Mouse (Mus musculus) kidney, adult 8-10 months (tissue): ENCODE measurements at regions not wholly inside any gene's neighbourhood (a gene's known extent, or its start where the extent isn't known, plus 50 kb on each side); places are given as distances from the start of the nearest gene placed in this dataset.

Experiments
- DNase-seq, 2 experiments: peaks; one replicate each; pipeline ENCODE4 v3.0.0; 2022

DNA sequence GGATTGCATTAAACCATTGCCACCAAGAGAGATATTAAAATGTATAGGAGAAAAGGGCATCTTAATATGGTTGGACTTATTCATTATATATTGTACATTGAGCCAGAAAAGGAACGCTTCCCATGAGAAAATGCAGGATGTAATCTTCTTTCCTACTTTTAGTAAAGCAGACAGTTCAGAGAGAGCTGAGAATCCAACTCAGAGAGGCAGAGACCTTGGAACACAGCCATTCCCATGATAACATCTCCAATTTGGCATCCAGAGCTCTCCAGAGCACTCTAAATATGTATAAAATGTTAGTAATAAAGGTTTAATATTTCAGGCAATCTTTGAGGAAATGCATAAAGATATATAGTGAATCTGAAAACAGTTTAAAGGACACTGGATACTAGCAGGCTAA lies 199.3 kb upstream of the Asb5 start:
- DNase-seq, result no peak

DNA sequence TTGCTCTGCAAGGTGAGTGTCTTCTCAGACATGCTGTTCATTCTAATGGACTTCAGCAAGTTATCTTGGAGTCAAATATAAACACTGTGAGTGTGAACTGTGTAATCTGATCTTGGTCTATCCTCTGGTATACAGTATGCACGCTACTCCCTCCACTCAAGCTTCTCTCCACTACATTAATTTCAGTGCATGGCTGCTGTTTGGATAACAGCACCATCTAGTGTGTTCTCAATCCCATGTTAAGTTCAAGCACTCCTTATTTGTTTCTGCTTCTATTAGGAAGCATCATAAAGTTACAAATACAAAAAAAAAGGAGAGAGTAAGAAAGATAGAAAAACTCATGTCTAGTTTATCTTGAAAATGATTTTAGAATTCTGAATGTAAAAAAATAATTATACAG lies 197.5 kb upstream of the Asb5 start:
- DNase-seq, result no peak

DNA sequence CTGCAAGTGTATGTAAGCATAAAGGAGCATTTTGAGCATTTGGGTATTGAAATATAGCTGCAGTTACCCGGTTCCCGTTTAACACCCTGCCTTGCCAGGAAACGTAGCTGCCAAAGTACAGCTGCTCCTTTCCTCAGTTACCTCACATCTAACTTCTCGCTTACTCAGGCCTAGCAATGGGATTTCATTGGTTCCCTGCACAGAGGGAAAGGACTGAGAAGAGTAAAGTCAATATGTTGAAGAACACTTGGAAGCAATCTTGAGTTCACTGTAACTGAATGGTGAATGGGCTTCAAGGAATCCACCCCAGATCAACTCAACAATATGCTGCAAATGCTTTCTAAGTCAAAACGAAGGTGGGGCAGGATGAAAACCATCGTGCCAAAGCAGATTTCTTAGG lies 178.3 kb upstream of the Asb5 start:
- DNase-seq, result no peak

DNA sequence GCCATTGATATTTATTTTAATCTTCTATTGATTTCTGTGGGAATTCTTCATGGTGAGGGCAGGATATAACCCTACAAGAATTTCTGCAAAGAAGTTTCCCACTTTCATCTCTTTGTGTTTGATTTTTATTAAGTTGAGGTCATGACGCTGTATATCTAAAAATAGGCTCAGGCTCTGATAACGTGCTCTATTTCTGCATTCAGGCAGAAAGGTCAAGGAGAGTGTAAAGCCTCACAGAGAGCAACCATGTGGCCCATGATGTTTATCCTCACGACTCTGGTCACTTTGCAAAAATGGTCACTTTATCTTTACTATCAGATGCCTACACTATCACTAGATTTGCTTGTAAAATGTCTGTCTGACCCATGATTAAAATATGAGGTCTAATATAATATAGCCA lies 167.7 kb upstream of the Asb5 start:
- DNase-seq, result no peak

DNA sequence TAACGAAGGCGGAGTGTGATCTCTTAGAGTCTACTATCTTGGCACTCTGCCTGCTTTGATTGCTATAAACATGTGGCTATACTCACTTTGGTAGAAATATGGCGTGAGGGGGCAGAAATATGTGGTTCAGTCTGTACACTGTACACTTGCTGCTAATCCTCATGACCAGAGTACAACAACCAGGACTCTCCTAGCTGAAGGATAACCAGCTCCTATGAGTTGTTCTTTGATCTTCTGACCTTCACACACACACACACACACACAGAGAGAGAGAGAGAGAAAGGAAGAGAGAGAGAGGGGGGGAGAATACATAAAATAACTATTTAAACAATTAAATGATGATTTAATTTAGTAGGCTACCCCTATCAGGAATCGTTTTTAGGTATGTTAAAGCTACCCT lies 158.9 kb upstream of the Asb5 start:
- DNase-seq, result peak in 1 of 2 experiments; percentile 14

DNA sequence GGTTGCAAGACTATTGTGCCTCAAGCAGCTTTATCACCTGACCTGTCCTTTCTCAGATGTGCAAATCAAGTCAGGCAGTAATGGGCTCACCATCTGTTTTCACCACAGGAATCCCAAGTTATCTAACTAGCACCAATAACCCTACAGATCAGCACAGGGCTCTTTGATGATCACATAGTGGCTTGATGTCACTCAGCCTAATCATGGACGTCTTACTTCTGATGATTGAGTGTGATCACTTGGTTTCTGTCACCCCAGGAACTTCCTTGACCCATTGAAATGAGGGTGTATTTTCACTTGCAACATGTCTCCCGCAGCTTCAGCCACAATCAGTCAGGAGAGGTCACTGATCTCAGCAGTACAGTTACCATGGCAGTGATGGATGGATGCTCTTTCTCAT lies 158.3 kb upstream of the Asb5 start:
- DNase-seq, result no peak

DNA sequence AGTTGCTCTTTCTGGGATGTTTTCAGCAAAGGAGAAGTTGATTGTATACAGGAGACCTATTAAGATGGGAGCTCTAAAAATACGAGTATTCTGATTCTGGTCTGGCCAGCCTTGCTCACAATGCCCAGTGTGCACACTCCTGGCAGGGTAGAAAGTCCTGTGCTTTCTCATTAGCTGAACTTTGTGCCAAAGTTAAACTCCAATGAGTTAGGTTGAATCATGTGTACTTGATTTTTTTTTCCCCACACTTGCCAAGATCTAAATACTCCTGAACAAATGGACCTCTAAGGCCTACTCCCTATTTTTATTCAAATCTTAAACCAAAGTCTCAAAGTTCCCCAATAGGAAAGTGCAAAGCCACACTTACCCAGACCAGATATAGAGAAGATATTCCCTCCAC lies 156.5 kb upstream of the Asb5 start:
- DNase-seq, result peak in 1 of 2 experiments; percentile 12

DNA sequence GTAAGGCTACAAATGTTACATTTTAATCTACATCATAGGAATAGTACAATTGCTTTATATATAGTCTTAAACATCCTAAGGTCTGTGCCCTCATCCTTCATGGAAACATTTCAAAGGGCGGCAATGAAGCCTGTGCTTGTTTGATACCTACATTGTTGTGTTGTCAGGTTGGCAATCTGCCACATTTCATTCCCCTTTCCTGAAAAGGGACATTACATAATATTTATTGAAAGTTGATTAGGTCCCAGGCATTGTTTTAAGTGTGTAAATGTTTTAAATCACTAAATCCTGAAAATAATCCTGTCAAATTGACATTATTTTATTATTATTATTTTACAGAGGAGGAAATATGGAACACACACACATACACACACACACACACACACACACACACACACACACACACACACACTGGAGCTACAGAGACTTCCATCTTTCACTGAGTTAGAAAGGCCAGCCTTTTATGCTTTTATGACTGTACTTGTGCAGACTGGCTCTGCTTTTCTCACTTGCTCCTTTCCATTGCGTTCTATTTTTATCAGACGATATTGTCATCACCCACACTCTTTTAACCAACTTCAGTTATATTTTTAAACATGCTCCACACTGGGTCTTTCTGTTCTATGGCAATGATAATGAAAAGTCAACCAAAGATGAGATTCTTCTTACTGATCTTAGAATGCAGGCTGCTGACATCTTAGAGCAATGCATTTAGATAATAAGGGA lies 153.8 kb upstream of the Asb5 start:
- DNase-seq, result no peak

DNA sequence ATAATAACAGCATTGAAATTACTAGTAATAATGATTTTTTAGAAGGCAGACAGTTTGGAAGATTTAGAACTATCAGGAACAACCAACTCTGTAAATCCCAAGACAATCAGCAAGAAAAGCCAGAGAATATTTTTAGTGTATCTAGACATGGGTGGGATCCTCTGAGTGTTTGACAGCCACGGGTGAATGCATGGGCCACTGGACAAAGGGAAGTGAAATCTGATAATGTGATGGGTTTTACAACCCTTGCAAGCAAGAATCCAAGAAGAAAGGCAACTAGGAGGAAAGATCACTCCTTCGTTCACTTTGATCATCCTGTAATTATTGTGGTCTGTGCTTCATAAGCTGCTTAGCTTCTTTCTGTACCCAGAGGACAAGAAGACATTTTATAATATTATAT lies 149.2 kb upstream of the Asb5 start:
- DNase-seq, result no peak

DNA sequence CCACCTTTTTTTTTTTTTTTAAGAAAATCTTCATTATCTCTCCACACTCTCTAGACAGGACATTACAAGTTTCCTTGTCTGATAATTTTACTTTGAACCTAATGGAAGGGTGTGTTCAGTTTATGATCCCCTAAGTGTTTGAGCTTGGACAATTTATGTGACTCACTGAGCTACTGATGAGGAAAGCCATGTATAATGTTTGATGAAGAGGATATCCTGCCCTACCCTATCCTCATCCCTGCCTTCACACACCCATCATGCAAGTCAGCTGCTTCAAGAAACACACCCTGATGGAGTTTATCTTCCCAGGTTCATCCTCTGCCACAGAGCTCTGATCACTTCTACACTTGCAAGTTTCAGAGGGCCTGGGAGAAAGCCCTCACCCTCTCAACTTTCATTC lies 136.5 kb upstream of the Asb5 start:
- no peak for DNase-seq

DNA sequence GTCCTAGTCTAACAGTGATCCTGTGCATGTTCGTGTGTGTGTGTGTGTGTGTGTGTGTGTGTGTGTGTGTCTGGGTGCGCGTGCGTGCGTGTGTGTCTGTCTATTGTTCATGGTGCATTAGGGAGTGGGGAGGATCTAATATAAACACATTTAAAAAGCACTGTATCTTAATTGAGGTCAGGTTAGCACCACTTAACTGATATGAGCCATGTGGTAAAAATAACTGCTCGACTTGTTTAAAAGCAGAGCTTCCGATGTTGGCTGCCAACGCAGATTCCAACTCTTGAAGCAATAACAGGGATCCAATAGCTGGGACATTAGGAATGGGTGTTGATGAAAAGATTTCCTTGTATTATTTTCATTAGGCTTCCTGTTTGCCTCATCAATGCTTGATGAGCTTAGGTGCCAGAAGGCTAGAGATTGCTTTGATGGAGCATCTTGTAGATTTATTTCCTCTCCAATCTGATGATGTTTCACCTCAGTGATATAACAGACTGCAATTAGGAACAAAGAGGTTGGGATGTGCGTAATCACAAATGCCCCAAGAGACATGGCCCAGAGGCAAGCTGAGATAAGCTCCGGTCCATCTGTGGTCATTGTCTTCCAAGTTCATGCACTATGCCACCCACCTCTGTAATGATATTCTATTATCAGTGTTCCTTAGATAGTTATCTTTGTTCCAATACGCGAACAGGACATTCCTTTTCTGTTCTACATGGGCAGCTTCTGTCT lies 135.7 kb upstream of the Asb5 start:
- DNase-seq, result peak in 1 of 2 experiments; percentile 5

DNA sequence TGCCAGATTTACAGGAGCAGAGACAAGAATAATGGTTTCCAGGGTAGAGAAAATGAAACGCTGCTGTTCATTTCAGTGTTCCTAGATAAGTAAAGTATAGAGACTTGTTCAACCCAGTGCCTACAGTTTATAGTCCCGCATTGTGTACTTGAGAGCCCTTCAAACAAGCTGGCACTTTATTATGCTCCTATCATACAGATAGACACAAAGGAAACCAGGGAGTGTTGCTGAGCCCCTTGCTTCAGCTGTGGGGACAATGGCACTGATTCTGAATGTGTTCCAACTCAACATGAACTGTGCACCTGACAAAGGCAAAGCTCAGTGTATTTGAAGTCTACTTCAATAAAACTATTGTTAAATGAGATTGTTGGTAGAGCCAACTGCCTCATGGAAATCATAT lies 123.7 kb upstream of the Asb5 start:
- no peak for DNase-seq

DNA sequence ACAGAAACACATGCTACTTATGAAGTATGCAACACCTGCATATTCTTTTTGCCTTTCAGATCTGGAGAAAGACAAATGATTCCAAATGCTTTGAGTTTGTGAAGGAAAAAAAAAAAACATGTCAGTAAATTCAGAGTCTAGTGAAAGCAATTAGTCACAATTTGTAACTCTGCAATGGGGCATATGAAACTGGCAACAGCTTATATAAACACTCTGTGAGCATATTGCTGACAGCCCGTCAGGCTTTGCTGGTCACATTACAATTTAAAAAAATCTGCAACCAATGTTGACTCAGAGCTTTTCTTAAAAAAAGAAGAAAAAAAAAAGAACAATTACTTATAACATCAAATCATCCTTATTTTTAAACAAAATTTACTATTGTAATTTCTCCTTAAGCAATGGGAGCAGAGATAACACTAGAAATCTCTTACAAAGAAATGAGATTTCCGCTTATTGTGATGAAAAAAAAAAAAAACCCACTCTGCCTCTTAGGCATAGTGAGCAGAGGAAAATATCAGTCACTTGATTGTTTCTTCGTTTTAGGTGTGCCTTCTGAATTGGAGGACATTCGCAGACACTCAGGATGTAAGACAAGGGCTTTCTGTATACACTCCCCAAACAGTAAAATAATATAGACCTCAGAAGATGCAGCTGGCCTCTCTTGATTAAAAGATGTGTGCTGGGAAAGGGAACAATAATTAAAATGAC lies 115.1 kb upstream of the Asb5 start:
- DNase-seq, result no peak

DNA sequence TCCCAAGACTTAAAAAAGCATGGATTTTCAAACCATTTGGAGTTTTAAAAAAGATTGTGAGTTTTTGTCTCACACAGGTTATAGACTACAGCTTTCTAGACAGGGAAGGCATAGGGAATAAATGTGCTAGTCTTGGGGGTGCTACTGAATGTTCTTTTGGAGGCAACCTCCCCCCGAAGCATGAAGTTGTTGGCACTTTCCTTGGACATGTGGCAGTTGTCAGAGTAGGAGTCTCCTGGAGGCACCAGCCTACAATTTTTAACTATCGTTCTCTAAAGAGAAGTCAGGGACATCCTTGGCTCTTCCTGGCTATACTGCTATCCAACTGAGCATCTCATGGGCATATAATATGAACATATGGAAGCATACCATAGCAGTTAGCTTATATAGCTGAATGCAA lies 112.7 kb upstream of the Asb5 start:
- DNase-seq, result no peak

DNA sequence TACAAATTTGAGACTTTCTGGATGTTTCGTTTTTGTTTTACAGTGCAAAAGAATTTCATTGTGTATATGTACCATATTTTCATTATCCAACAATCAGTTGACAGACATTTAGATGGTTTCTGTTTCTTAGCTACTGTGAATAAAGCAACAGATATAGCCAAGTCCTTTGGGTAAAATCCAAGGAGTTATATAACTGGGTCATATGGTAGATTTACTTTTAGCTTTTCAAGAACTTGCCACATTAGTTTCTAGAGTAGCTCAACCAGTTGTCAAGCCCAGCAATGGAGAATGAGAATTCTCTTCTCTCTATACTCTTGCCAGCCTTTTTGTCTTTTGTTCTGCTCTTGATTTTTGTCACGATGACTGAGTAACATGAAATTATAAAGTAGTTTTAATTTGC lies 111.3 kb upstream of the Asb5 start:
- no peak for DNase-seq

DNA sequence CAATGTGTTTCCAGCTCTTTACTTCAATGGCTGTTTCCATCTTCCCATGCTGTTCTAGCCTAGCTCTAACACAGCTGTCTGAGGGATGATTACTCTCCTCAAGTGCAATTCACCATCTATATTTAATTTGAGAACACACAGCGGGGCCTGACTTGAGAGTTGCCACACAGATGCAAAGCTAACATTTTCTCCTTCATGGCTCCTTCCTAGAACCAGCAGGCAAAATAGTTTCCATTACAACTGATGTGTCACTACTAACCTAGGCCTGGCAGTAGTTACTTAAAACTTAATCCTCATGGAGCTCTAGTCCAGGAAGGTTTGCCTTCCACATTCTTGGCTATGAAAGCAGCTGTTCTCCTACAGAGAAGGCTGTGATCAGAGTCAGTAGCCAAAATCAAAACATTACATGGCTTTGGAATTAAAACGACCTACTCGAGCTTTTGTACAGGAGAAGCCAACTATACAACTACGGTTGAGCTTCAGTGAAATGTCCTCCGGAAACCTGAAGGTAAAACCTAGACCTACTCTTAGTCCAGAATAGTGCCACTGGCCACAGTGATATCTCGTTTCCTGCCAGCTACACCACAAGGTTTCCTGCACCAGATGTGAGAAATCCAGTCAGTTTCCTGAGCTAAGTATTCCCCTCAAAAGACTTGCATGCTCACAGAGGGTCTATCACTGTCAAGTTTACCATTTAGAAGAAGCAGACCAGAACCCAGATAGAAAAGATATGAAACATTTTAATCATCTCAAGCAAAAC lies 108.9 kb upstream of the Asb5 start:
- DNase-seq, result no peak

DNA sequence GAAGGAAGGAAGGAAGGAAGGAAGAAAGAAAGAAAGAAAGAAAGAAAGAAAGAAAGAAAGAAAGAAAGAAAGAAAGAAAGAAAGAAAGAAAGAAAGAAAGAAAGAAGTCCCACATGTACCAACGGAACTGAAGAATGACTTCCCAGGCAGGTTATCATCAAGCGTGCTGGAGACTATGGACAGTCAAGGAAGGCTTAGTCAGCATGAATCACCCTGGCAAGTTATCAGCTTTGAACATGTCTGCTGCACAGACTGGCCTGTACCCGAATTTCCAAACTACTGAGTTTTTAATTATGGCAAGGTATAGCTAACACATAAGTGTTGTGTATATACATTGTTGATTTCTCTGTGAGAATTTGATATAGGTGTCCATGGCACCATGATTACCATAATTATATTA lies 104.3 kb upstream of the Asb5 start:
- no peak for DNase-seq

DNA sequence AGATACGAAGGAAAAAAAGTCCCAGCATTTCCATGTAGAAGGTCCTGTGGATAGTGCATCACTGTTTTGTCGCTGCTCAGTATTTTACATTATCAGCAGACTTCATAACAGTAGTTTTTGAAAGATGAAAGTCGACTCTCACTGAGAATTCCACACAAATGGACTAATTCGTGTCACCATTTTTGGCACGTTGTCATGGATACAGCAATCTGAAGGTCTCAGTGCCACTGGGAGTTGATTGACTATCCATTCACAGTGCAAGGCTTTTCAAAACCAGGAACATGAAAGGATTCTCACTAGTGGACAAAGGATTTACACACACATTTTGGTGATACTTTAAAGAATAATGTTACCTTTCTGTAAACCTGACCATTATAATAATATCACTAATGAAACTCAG lies 93.7 kb upstream of the Asb5 start:
- no peak for DNase-seq

DNA sequence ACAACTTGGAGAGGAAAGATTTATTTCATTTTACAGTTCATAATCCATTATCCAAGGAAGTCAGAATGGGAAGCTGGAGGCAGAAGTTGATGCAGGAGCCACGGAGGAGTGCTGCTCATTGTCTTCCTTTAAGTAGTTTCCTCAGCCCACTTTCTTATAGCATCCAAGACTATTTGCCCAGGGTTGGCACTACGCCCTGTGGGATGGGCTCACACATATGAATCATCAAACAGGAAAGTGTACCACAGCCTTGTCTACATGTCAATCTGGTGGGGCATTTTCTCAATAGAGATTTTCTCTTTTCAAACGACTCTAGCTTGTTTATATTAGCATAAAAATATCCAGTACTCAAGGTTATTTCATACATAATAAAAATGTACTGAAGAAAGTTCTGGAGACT lies 88.2 kb upstream of the Asb5 start:
- DNase-seq, result no peak

DNA sequence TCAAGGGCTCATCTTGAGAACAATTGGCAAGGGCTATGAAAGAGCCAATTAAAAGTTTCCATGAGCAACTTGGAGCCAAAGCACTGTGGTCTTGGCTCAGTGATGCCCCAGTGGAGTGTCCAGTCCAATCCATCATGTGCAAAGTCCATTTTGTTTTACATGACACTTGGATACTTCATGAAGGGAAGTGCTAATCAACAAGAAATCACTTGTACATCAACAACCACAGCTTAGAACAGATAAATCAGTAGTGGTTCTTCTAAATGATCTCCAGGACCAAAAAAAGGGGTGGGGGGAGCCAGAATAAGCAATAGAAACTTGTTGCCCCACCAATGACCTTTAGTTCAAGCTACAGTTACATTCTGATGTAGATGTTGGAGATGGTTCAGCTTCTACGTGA lies 87.0 kb upstream of the Asb5 start:
- no peak for DNase-seq

DNA sequence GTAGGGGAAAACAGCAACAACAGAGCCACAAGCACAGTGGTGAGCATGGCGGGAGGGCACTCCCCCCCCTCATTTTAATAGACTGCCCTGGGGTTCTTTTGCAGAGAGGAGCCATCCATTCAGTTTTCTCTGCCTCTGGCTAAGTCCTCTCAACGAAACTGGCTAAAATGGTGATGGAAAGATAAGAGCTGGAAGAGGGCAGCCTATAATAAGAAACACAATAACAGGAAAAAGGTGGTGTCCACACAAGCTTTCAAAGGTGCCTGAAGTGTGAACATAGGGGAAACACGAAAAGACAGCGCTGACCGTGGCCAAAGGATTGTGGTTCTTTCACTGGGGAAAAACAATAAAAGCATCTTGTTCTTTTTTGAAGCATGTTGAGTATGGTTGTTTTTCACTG lies 83.0 kb upstream of the Asb5 start:
- DNase-seq, result no peak

DNA sequence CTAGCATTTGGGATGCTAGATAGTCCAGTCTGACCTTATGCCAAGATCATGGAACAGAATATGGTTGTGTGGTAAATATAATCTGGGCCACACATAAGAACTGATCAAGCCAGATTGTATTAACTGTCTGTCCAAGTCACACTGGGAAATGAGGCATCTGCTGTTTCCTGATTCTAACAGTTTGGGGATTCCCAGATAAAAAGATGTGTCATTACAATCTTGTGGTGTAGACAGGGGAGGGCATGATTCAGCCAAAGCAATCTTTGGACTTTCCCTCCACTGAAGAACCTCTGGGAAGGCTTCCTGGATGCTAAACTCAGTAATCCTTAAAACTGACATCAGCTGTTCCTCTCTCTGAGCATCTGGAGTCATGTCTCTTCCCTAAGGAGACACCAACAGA lies 79.6 kb upstream of the Asb5 start:
- DNase-seq, result no peak

DNA sequence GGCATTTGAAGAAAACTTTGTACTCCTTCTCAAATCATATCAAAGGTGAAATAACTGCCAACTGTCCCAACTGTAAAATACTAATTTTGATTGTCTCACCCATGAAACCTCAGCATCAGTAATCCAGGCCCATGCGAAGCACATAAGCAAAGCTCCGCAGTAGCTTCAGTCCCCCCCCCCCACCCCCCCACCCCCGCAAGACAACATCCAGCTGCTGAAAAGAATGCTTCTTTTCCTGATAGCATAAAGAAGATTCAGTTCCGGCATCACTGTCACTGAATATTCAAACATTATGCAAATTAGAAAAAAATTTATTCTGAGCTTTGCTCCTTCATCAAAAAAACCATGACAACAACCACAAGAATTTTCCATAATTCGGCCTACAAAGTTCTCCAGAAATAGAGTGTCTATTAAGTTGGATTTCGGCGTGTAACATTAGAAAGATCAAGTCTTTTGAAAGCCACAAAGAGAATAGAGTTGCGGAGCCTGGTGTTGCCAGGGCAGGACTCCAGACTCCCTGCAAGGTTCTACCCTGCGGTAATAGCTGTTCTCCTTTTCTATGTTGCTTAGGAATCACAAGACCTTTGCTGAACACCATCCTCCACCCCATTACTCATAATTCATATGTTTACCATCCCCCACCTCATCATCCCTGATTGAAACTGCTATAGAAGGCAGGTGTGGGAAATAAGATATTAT lies 77.9 kb upstream of the Asb5 start:
- DNase-seq, result no peak
